Mouse (Mus musculus): Measurements from ENCODE around the gene Dpp6.

The Dpp6 gene

GRCm38 (mm10) chr5:27194157-27194556 lies 377.2 kb downstream of the Dpp6 start:
- no peak for DNase-seq (ENCODE audit: low spot score in 2 of 2)

GRCm38 (mm10) chr5:27194975-27195374 lies 378.0 kb downstream of the Dpp6 start:
- DNase-seq (ENCODE audit: low spot score in 2 of 2), result no peak

DNA sequence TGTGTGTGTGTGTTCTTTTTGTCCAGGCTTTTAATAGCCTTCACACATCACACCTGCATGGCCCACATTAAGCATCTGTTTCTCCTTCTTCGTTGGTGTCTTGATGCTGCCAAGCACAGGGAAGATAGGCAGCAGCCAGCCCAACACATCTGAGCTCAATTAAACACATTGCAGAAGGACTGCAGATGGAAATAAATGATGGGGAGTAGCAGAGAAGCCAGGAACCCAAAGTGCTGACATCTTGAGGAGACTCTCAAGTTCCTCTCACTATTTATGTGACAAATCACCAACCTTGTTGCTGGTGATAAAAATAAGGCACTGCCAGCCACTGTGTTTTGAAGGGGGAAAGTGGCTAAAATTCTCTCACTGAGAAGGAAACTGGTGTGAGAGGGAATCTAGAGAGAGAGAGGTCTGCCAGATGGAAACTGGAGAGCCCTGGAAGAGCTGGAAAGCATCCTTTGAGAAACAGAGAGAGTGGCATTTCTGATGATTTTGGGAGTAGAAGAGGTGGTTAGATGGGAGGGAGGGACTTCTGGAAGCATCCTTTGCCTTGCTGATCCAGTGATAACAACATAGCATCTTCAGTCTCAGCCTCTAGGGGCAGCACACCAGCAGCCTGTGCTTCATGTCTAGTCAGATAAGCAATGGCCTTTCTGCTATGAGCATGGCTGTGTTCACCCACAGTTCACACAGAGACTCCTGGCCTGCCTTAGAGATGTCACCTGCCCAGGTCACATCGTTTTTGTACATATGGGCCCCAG lies 383.8 kb downstream of the Dpp6 start:
- DNase-seq (ENCODE audit: low spot score in 2 of 2), result peak; percentile 52 to 53

GRCm38 (mm10) chr5:27203131-27203530 lies 386.1 kb downstream of the Dpp6 start:
- DNase-seq (ENCODE audit: low spot score in 2 of 2), result peak in 1 of 2 experiments; percentile 28

DNA sequence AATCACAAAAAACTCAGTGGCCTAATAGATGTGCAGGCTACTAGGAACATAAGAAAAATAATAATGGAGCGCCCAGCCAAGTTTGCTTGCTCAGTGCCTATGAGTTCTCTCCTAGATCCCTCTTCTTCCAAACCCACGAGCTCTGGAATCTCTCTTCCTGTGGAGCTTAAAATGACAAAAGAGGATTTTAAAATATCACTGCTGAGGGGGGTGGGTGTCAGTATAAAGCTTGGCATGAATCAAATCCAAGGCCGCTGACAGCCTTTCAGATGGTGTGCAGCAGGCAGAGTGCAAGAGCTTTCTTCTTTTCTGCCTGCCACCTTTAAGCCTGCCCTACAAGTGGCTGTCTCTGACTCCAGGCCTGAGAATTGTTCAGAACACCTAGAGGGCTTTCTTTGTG lies 387.7 kb downstream of the Dpp6 start:
- peak in 1 of 2 experiments; percentile 21 for DNase-seq (ENCODE audit: low spot score in 2 of 2)

DNA sequence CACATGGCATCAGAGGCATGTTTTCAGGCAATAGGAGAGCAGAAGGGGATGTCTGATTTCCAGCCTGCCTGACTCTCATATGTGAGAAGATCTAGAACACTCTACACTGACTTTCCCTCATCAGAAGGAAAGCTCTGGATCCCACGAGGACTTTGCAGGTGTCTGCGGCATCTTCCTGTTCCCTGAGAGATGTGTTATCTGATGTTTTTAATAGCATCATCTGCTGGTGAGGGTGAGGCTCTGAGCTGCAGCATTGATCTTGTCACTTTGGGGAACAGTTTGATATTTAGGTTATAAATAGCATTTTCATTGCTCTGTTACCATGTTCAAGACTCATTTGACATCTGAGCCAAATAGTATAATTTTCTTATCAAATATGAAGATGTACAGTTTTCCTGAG lies 388.8 kb downstream of the Dpp6 start:
- DNase-seq (ENCODE audit: low spot score in 2 of 2), result peak in 1 of 2 experiments; percentile 23

DNA sequence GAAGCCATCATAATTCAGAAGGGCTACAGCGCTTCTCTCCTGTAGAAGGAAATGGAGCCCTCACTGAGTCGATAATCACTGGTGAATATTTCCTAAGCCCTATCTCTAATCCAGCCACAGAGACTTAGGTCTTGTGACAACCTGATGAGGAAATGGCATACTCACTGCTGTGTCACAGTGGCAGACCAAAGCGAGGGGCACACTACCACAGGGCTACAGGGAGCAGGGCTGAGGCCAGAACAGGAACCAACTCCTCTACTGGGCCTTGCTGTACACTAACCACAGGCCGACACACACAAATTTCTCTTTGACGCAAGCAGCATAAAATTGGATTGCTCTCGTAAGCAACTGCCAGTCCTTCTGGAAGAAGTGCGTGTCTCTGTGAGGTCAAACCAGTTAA lies 389.2 kb downstream of the Dpp6 start:
- no peak for DNase-seq (ENCODE audit: low spot score in 2 of 2)

GRCm38 (mm10) chr5:27220116-27220515 lies 403.1 kb downstream of the Dpp6 start:
- no peak for DNase-seq (ENCODE audit: low spot score in 2 of 2)

DNA sequence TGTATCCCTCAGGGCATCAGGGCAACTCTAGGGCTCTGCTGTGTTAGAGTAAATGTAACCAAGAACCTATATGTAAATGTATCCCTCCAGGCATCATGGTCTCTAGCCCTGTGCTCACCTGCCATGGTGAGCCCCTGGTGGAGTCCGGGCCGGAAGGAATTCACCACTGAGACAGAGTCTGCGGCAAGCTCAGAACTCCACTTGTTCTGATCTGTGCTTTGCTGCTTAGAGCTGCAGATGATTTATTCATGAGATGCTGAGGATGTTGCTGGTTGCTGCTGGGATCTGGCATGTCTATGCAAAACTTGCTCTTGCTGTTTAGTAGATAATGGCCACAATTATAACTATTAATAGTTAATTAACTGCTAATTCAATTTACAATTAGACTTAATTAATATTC lies 425.1 kb downstream of the Dpp6 start:
- DNase-seq (ENCODE audit: low spot score in 2 of 2), result no peak

- DNase-seq (ENCODE audit: low spot score in 2 of 2), result no peak
These were observed 426.2 kb downstream of the Dpp6 start for GRCm38 (mm10) chr5:27243226-27243625.

DNA sequence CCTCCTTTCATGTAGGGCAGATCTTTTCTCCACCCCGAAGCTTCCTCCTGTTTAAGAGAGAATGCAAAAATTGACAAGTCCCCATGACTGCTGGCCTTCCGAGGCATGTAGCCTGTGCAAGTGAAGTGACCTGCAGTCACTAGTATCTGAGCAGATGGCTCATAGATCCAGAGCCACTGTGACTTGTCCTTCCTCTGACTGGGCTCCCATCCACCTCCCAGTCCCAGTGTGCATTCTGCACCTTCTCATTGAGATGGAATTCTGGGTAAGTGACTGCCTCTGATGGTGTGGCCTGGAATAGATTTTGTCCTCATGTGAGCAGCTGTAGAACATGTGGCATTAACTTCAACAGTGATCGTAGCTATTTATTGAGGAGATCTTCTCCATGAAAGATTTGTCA lies 430.8 kb downstream of the Dpp6 start:
- no peak for DNase-seq (ENCODE audit: low spot score in 2 of 2)

DNA sequence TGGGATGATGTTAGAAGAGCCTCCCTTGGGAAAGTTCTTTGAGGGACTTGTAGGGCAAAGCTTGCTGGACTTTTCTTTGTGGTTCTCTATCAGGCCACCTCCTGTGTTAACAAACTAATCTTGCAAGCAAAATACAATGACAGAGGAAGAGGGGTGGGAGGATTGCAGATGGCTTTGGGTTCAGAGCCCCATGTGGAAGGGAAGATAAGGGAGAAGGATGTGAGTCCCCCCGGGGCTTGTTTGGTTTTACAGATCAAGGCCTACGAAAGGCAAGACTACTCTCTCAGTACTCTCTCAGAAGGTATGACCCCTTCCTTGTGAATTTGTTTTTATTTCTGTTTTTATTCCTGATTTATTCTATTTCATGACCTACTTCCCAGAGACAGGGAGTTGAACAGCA lies 431.7 kb downstream of the Dpp6 start:
- no peak for DNase-seq (ENCODE audit: low spot score in 2 of 2)

DNA sequence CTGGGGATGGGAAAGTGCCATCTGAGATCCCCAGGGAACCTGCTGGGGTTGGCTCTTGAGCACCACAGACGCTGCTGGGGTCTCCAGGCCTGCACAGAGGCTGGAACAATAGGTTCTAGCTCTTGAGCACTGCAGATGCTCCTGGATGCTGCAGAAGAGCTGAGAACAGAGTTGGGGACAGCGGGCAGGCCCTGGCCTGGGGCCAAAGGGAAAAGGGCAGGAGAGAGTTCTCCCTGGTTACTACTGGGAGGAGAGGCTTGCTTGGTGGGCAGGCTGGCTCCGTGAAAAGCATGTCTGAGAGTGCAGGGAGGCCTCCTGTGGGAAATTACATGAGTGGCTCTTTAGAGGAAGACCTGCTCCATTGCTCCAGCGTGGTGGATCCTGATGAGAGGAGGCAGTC lies 432.9 kb downstream of the Dpp6 start:
- no peak for DNase-seq (ENCODE audit: low spot score in 2 of 2)

- no peak for DNase-seq (ENCODE audit: low spot score in 2 of 2)
These were observed 433.9 kb downstream of the Dpp6 start for GRCm38 (mm10) chr5:27250906-27251305.

DNA sequence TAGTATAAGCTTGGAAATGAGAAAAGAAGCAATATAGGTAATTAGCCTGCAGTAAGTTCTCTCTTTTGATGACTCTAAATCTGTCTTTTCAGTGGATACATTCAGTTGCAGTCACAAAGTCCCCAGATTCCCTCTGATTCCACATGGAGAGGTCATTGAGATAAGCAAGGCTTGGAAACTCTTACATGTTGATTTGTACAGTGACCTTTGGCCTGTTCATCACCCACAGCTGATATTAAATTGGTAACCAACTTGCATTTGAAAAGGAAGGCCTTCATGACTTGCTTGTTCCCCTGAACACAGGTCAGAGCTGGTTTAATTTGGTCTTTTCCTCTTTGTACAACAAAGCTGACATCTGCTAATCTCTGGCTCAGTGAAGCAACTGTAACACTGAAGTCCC lies 434.4 kb downstream of the Dpp6 start:
- no peak for DNase-seq (ENCODE audit: low spot score in 2 of 2)

DNA sequence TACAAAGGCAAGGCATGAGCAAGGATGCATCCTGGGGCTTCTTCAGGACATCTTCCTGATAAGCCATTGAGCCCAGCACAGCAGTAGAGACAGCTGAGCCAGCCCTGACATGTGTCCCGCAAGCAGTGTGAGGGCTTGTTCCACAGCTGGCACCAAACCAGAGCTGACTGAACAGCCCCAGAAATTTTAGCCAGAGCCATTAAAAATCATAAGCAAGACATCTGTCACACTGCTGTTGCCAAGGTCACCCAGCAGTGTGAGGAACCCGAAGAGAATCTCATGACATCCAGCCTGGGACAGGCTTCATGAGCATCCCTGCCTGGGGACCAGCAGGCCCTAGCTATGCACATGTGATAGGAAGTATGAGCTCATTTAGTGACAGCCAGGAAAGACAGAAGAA lies 438.2 kb downstream of the Dpp6 start:
- DNase-seq (ENCODE audit: low spot score in 2 of 2), result no peak

GRCm38 (mm10) chr5:27258636-27259035 lies 441.6 kb downstream of the Dpp6 start:
- DNase-seq (ENCODE audit: low spot score in 2 of 2), result no peak

GRCm38 (mm10) chr5:27261746-27262727 lies 445.0 kb downstream of the Dpp6 start:
- peak; percentile 26 to 77 for DNase-seq (ENCODE audit: low spot score in 2 of 2)

DNA sequence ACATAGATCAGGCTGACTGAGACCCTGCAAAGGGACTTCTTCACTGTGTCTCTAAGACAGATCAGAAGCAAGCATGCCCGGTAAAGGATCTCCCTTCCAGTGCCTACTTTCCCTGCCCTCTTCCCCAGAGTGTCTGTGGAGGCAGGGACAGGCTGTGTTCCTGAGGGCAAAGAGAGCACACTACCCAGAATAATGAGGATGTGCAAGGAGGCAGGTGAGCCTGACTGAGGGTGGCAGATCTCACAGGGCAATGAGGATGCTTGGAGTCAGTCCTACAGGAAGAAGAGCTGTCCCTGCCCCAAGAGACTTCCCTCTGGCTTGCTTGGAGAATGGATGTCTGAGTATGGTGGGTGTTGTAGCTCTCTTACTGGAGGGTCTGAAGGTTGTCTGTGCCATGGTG lies 445.7 kb downstream of the Dpp6 start:
- DNase-seq (ENCODE audit: low spot score in 2 of 2), result no peak

GRCm38 (mm10) chr5:27265281-27265680 lies 448.3 kb downstream of the Dpp6 start:
- no peak for DNase-seq (ENCODE audit: low spot score in 2 of 2)

GRCm38 (mm10) chr5:27271336-27271735 lies 454.3 kb downstream of the Dpp6 start:
- no peak for DNase-seq (ENCODE audit: low spot score in 2 of 2)

GRCm38 (mm10) chr5:27274781-27275395 lies 457.9 kb downstream of the Dpp6 start:
- DNase-seq (ENCODE audit: low spot score in 2 of 2), result no peak

Measured in left cerebral cortex, adult 9 months (tissue).